ENCODE assay signal across 7 mouse cellular contexts in genomic region chr10:95087864-95088570, GRCm38 (mm10).
DNase-seq lines count a peak whose midpoint lies in the region; ATAC-seq and TF ChIP-seq lines count a peak whose summit lies in the region.

No protein-coding gene starts in this region.

- H3K4me3 ChIP-seq in forebrain, embryonic 16.5 days (replicated peaks; ENCODE audit: low read length): no peak overlapping the region
- H3K4me3 ChIP-seq in layer of hippocampus, adult 2 months: no peak overlapping the region

- H3K36me3 ChIP-seq in forebrain, embryonic 16.5 days (ENCODE audit: control insufficient read depth, insufficient read depth): no peaks in the 10 kb centered on the region

- peak; percentile 70 for DNase-seq in NIH3T3 (ENCODE audit: low read depth)
- peak; percentile 39 for DNase-seq in cerebellum, adult 11-12 months
- peak; percentile 74 for DNase-seq in heart, postnatal 4 days
- DNase-seq in layer of hippocampus, adult 2 months (ENCODE audit: low spot score in 2 of 2): peak; percentile 57 to 69
- DNase-seq in lung, postnatal 36 days: peak; percentile 83
- peak; percentile 61 for DNase-seq in retina, postnatal 7 days (ENCODE audit: low read depth, low spot score)

- no peak overlapping the region for H3K4me2 ChIP-seq in forebrain, embryonic 16.5 days (ENCODE audit: low read length)

- H3K27me3 ChIP-seq in forebrain, embryonic 16.5 days (replicated peaks; ENCODE audit: control insufficient read depth, insufficient read depth, low read length): no peaks in the 10 kb centered on the region

- H3K4me1 ChIP-seq in forebrain, embryonic 16.5 days (replicated peaks; ENCODE audit: control insufficient read depth, insufficient read depth, low read length): peaks cover 10% of the 10 kb centered on the region

- H3K27ac ChIP-seq in forebrain, embryonic 16.5 days (ENCODE audit: low read length): no peak overlapping the region
- 0 out of 2 replicates have a peak overlapping the region, but pooled peaks have one; percentile 59 for H3K27ac ChIP-seq in layer of hippocampus, adult 2 months

- H3K9me3 ChIP-seq in forebrain, embryonic 16.5 days (ENCODE audit: control insufficient read depth, low read length): no peaks in the 10 kb centered on the region

- 33% methylated on average over 13 of the region's 13 CpGs for WGBS in forebrain, embryonic 16.5 days

- TF ChIP-seq CTCF in layer of hippocampus, adult 2 months (conservative IDR thresholded peaks at IDR 0.05): peak; percentile 83

- no peak overlapping the region for H3K9ac ChIP-seq in forebrain, embryonic 16.5 days (replicated peaks; ENCODE audit: low read depth, low read length)

- ATAC-seq in forebrain, embryonic 16.5 days: peak; percentile 96
